Mouse (Mus musculus) kidney, adult 18-20 months (tissue): Measurements from ENCODE around the gene Ppp1cc.

ENCODE experiments used
- DNase-seq: peaks from one replicate; pipeline ENCODE4 v3.0.0; 2021

The Ppp1cc gene

DNA sequence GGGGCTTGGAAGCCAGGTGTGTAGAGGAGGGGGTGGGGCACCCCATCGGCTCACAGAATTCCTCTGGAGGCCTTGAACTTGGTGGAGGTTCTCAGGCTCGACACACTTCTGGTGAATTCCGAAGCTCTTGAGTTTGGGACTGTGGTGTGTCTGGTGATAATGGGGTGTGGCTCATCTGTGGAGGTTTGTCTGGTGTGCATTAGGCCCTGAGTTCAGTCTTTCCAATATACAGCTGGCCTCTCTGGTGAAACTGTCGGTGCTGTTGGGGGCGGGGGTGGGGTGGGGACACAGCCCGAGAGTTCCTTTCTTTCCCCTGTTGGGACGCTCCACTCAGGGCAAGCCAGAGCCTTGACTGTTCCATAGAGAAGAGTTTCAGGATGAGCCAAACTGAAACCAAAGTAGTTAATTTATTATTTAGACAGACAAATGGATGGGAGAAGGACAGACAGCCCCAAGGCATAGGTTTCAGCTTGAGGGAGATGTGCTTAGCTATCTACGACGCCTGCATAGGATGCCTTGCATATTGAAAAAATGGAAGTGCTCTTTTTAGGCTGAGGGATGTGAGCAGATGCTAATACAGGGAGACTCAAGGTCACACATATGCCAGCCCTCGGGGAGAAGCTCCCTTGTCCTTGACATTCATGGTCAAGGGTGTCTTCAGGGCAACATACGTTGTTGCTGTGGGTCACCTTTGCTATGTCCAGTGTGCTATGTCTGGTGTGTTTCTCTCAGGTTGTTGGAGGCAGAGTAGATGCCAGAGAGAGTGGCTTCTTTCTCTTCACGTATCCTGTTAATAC is 60.2 kb downstream of the Ppp1cc start:
- DNase-seq, result no peak

DNA sequence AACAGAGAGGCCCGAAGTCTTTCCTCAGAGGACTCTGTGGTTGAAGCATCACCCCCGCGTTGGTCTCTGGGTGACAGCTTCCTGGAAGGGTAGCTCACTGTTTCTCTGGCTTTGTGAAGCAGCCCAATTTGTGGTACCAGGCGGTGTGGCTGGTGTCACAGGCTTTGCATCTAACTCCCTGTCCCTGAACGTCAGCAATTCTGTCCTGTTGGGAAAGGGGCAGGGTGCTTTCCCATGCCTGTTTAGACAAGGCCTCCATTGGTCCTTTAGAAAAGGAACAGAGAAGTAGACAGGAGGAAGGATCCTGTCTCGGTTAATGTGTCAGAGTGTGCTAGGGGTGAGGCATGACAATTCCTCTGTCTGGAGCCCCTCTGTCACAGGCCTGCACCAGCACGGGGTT is 60.9 kb downstream of the Ppp1cc start:
- DNase-seq, result no peak

DNA sequence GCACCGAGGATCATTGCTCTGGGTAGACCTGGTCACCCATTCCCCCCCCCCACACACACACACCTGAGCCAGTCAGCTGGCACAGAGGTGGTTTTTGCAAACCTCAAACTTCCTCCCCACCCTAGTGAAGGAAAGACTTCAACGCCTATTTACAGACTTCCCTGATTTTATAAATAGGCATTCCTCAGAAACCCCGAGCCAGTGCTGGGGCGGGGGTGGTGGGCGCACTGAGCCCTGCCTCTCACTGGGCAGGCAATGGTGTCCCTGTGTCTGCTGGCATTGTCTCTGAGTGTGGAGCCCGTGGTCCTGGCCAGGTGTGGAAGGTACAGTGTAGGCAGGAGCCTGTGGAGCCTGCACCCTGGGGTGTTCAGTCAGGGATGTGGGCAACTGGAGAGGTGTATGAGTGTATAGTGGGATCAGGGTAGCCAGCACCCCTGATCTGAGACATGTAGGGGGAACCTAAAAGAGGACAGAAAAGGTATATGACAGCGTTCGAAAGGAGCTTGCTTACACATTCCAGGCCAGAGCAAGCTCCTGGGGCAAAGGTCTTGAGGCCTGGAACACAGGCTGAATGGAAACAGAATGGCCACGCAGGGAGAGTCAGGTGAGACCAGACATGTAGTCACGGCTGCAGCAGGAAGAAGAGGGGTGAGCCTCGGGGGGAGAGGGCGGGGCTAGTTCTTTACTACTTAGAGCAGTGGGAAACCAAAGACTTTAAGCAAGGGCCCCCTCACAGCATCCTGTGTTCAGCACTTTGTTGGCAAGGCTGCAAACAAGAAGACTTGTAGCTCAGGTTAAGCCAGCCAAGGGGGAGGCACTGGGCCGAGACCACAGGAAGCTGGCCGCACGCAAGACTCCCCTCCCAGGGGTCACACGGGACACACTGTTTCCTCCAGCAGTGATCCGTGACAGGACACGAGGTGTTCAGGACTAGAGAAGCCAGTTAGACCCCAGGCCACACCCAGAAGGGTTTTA is 61.9 kb downstream of the Ppp1cc start:
- DNase-seq, result peak; percentile 47

DNA sequence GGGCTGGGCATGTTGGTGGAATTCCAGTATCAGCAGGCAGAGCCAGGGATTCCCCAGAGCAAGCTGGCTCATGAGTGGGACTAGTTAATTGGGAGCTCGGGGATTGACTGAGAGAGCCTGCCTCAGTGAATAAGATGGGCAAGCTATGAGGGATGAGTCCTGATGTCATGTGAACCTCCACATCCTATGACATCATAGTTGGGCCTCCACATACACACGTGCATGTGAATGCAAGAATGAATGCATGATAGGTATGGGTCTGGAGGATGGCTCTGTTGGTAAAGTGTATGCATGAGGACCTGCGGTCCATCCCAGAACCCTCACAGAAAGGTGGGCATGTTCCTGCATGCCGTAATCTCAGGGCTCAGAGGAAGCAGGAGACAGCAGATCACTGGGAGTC is 63.0 kb downstream of the Ppp1cc start:
- DNase-seq, result no peak

DNA sequence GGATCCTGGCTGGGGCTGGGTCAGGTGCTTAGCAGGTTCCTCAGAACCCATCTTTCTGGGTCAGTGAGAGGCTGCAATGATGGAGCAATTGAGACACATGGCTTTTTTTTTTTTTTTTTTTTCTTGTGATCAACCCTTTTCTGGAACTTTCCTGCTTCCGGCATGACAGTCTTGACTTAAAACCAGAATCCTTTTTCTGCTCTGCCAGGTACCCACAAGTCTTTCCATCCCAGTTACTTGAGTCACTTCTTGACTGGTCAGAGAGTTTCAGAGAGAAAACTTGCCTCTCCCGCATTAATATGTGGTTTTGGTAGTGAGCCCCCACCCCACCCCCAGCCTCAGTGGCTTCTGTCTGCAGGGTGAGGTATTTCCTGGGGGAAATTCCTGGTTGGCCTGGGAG is 66.2 kb downstream of the Ppp1cc start:
- no peak for DNase-seq
